Mouse (Mus musculus): ENCODE measurements at regions not wholly inside any gene's neighbourhood (a gene's known extent, or its start where the extent isn't known, plus 50 kb on each side); places are given as distances from the start of the nearest gene placed in this dataset.
"Not testable (repeated sequence)": the region's sequence is repeated elsewhere in the genome, so short reads cannot be mapped to it uniquely, and the experiment has no call there.

DNA sequence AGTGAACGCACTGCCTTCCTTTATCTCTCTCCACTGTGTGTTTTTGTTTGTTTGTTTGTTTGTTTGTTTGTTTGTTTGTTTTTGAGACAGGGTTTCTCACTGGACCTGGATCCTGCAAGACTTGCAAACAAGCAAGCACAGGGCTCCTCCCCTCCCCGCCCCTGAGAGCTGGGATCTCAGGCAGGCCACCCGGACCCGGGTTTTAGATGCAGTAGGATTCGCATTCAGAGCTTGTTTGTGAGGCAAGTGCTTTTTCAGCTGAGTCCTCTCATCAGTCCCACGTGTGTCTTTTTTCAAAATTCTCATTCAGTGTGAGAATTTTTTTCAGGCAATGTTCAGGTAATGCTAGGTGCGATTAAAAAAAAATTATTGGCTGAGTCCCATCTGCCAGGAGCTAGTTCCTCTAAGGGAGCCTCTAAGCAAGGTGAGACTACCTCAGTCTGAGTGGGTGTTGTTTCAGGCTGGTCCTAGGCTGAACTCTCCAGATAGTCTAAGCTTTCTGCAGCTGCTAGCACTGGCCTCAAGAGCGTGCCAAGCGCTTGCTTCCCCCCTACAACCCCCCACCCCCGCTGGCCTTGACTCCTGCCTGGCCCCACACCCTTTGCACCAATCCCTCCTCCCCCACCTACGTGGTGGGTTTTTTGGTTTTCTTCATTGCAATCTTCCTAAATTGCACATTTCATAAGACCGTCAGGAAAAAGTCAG is 234.4 kb downstream of the Sorl1 start:
- Histone ChIP-seq H3K4me3 (ENCODE audit: insufficient read depth, low read length) (peak overlapping the region; percentile 43), H3K27ac (ENCODE audit: insufficient read depth, low read depth, low read length) (no peak overlapping the region), H3K4me1 (ENCODE audit: control insufficient read depth, insufficient read depth, low read length) (no peaks in the 10 kb centered on the region)

DNA sequence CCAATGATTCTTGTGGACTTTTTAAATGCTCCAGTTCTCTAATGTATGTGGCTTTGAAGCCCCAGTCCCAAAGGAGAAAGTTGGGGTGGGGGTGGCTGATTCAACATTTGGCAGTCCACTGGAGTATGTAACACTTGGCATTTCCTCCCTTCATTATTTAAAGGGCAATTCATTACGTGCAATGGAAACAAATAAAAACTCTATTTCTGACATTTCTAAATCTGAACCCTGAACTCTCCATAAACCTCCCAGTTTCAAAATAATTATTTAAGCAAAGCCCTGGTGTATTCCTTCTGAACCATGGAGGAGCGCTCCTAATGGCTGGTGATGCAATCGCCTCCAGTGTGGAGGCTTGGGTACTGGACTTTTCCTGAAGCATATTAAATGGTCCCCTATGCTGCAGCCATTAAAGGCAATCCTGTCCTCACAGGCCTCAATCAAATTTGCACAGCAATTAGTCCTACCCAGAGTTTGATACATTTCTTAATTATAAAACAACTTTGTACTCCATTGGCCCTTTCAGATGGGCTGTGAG is 235.4 kb downstream of the Sorl1 start:
- no peak overlapping the region for H3K4me3 ChIP-seq (ENCODE audit: insufficient read depth, low read length)
- H3K4me1 ChIP-seq (ENCODE audit: control insufficient read depth, insufficient read depth, low read length), result no peaks in the 10 kb centered on the region
- H3K27ac ChIP-seq (ENCODE audit: insufficient read depth, low read depth, low read length), result no peak overlapping the region
- no peak for TF ChIP-seq CTCF (IDR thresholded peaks at IDR 0.05; ENCODE audit: low read depth, low read length)
- TF ChIP-seq POLR2A (IDR thresholded peaks at IDR 0.05; ENCODE audit: borderline replicate concordance, low read depth, low read length), result no peak

More for the DNA sequence above, 234.4 kb downstream of the Sorl1 start:
- TF ChIP-seq CTCF (IDR thresholded peaks at IDR 0.05; ENCODE audit: low read depth, low read length), result no peak
- TF ChIP-seq POLR2A (IDR thresholded peaks at IDR 0.05; ENCODE audit: borderline replicate concordance, low read depth, low read length), result no peak

DNA sequence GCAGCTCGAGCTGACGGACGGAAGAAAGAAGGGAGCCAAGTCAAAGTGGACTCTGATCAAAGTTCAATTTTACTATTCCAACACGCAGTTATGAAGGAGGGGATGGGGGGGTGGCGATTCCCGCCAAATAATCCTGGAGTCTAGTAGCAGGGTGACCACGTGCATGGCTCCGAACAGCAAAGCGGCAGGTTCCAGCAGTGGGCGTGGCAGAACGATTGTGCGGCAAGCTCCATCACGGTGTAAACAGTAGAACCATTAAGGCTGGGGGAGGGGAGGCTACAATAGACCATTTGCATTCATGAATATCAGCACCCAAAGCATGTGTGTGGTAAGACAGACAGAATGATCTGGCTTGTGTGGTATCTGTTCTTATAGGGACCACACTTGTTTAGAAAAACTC is 237.6 kb downstream of the Sorl1 start:
- H3K4me3 ChIP-seq (ENCODE audit: insufficient read depth, low read length); H3K4me1 ChIP-seq (ENCODE audit: control insufficient read depth, insufficient read depth, low read length); H3K27ac ChIP-seq (ENCODE audit: insufficient read depth, low read depth, low read length): not testable (repeated sequence)

DNA sequence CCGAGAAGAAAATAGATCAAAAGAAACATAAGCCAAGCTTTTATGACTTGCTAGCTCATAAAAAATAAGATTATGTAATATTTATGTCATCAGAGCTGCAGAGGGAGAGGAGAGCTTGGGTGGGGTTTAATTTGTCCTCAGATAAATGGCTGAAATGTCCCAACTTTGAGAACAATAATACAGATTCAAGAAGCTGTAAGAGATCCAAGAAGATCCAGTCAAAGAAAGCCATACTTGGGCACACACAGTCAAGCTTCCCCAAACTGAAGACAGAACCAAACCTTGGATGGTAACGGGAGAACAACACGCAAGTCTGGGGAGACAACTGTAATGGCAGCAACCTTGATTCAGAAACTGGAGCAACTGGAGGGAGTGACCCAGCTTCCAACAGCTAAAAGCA is 243.6 kb downstream of the Sorl1 start:
- H3K27ac ChIP-seq (ENCODE audit: insufficient read depth, low read depth, low read length), result no peak overlapping the region
- no peak overlapping the region for H3K4me3 ChIP-seq (ENCODE audit: insufficient read depth, low read length)
- TF ChIP-seq POLR2A (IDR thresholded peaks at IDR 0.05; ENCODE audit: borderline replicate concordance, low read depth, low read length), result no peak
- no peak for TF ChIP-seq CTCF (IDR thresholded peaks at IDR 0.05; ENCODE audit: low read depth, low read length)
- H3K4me1 ChIP-seq (ENCODE audit: control insufficient read depth, insufficient read depth, low read length), result no peaks in the 10 kb centered on the region

DNA sequence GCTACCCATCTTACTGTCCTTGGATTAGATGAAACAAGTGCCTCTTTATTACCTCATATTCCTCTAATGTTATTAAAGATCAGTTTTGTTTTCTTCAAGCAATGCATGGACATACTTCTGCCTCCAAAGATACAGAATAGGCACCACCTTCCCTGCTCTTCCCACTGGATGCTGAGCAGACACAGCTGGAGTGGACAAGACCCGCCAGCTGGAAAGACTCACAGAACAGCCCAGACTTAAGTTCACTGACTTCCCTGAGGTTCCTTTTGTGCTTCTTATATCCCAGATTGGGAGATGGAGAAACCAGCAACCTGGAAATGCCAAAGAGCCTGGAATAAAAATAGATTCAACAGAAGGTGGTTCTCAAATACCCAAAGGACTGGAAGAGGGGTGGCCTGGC is 245.0 kb downstream of the Sorl1 start:
- H3K4me1 ChIP-seq (ENCODE audit: control insufficient read depth, insufficient read depth, low read length), result no peaks in the 10 kb centered on the region

DNA sequence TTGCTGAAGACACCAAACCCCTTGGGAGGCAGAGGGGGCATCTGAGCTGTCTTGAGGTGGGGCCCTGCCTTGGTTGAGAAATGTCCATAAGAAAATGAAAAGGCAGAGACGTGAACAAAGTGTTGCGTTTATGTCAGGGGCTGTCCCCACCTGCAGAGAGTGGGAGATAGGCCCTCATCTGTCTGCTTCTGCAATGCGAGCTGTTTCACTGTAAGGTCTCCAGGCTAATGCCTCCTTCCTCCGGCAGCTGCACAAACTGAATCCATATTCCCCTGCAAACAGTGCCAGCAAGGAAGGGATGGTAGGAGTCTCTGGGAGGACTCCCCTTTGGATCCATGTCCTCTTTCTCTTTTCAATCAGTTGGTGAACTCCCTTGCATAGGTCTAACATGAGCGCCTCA is 263.0 kb downstream of the Sorl1 start:
- TF ChIP-seq CTCF (IDR thresholded peaks at IDR 0.05; ENCODE audit: low read depth, low read length) (no peak), POLR2A (IDR thresholded peaks at IDR 0.05; ENCODE audit: borderline replicate concordance, low read depth, low read length) (no peak)
- H3K27ac ChIP-seq (ENCODE audit: insufficient read depth, low read depth, low read length), result no peak overlapping the region
- no peaks in the 10 kb centered on the region for H3K4me1 ChIP-seq (ENCODE audit: control insufficient read depth, insufficient read depth, low read length)
- no peak overlapping the region for H3K4me3 ChIP-seq (ENCODE audit: insufficient read depth, low read length)

More for the DNA sequence above, 245.0 kb downstream of the Sorl1 start:
- TF ChIP-seq CTCF (IDR thresholded peaks at IDR 0.05; ENCODE audit: low read depth, low read length), result no peak
- TF ChIP-seq POLR2A (IDR thresholded peaks at IDR 0.05; ENCODE audit: borderline replicate concordance, low read depth, low read length), result no peak
- H3K4me3 ChIP-seq (ENCODE audit: insufficient read depth, low read length), result no peak overlapping the region
- H3K27ac ChIP-seq (ENCODE audit: insufficient read depth, low read depth, low read length), result no peak overlapping the region

DNA sequence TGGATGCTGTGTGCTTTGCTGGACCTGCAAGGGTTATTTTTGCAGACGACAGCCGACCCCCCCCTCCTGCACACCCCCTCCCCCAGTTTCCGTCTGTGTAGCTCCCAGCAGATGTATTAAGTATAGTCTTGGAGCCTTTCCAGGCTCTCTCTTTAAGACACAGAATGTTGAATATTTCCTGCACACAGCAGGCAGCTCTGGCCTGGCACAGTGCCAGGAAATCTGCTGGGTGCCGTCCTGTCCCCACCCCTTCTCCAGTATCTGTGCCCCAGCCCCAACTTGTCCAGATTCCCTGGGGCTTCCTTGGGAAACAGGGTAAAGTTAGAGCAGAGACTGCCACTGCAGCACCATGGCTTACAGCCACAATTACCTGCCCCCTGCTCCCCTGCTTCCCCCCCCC is 263.4 kb downstream of the Sorl1 start:
- no peaks in the 10 kb centered on the region for H3K4me1 ChIP-seq (ENCODE audit: control insufficient read depth, insufficient read depth, low read length)
- TF ChIP-seq CTCF (IDR thresholded peaks at IDR 0.05; ENCODE audit: low read depth, low read length) (no peak), POLR2A (IDR thresholded peaks at IDR 0.05; ENCODE audit: borderline replicate concordance, low read depth, low read length) (no peak)
- H3K27ac ChIP-seq (ENCODE audit: insufficient read depth, low read depth, low read length), result no peak overlapping the region
- no peak overlapping the region for H3K4me3 ChIP-seq (ENCODE audit: insufficient read depth, low read length)

DNA sequence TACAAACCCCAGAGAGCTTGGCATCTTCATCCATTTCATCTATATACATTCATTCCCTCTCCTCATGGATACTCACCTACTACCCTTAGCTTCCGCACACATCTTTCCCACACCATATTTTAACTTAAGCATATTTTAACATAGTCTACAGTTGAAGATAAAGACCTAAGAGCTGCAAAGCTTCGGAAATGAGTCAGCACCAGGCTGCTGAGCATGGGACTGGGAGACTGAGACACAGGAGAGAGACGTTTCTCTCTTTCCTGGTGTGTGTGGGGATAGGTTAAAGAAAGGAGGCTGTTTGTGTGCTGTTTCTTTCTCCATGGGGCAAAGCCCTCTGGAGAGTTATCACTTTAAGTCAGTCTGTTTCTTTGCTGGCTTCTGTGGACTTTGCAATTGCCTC is 264.3 kb downstream of the Sorl1 start:
- TF ChIP-seq POLR2A (IDR thresholded peaks at IDR 0.05; ENCODE audit: borderline replicate concordance, low read depth, low read length), result no peak
- no peak for TF ChIP-seq CTCF (IDR thresholded peaks at IDR 0.05; ENCODE audit: low read depth, low read length)
- H3K27ac ChIP-seq (ENCODE audit: insufficient read depth, low read depth, low read length), result no peak overlapping the region
- no peak overlapping the region for H3K4me3 ChIP-seq (ENCODE audit: insufficient read depth, low read length)
- H3K4me1 ChIP-seq (ENCODE audit: control insufficient read depth, insufficient read depth, low read length), result no peaks in the 10 kb centered on the region

DNA sequence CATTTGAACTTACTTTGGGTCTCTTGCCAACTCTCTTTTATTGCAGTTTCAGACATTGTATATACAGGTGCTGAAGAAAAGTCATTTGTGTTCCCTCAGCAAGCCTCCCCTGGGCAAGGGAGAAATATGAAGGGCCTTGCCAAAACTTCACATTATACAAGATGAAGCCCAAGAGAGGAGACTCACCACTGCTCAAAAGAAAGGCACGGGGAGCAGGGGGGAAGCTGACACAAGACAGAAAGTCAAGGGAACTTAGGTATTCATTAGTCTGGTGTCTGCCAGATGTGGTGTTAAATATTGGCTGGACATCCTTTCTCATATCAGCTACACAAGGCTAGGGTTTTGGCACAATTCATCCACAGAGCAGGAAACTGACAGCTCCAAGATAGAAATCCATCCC is 272.0 kb downstream of the Sorl1 start:
- TF ChIP-seq CTCF (IDR thresholded peaks at IDR 0.05; ENCODE audit: low read depth, low read length), result no peak
- no peak for TF ChIP-seq POLR2A (IDR thresholded peaks at IDR 0.05; ENCODE audit: borderline replicate concordance, low read depth, low read length)
- Histone ChIP-seq H3K4me3 (ENCODE audit: insufficient read depth, low read length) (no peak overlapping the region), H3K4me1 (ENCODE audit: control insufficient read depth, insufficient read depth, low read length) (no peaks in the 10 kb centered on the region), H3K27ac (ENCODE audit: insufficient read depth, low read depth, low read length) (no peak overlapping the region)

DNA sequence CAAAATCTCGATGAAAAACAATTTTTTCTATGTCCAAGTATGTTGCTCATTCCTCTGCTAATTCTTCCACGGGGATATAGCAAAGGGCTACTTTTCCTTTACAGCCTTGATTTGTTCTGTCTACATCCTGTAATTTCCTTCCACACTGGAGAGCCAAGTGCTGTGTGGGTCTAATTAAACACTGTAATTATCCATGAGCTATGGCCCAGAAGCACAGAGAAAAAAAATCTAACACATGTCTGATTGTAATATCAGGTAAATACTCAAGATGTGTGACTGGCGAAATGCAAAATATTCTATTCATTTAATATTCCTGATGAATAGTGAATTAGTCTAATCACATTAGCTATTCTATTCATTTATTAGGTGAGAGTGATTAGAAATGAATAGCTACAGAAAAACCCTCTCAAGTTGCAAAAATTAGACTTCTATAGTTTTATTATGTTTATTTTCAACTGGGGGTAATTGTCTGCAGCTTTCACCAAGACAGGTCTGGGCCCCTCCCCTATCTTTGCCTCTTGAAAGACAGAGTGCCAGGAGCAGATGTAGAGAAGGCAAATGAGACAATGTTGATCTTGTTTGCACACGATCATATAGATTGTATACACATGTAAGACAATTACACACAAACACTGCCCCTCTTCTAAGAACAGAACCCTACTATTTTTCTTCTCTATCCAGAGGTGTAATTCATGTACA is 274.3 kb downstream of the Sorl1 start:
- Histone ChIP-seq H3K27ac (ENCODE audit: insufficient read depth, low read depth, low read length) (no peak overlapping the region), H3K4me3 (ENCODE audit: insufficient read depth, low read length) (no peak overlapping the region), H3K4me1 (ENCODE audit: control insufficient read depth, insufficient read depth, low read length) (no peaks in the 10 kb centered on the region)
- TF ChIP-seq POLR2A (IDR thresholded peaks at IDR 0.05; ENCODE audit: borderline replicate concordance, low read depth, low read length) (no peak), CTCF (IDR thresholded peaks at IDR 0.05; ENCODE audit: low read depth, low read length) (no peak)
